Mouse (Mus musculus): ENCODE results near the gene Proz.

DNA sequence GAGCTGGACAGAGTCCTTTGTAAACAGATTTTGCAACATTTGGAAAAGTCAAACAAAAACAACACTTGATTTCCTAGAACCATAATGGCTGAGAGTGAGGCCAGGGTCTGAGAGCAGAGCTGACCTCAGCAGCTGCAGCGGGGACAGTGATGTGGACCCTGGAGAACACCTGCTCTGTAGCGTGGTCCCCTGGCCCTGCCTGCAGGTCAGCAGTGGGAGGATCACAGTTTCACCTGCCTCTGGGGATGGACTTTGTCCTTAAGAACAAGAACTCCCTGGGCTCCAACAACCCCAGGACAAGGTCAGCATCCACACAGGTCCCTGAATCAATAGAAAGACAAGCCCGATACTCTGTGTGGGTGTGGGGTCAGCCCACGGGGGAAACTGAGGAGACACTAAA, 3.4 kb upstream of the Proz start:
- TF ChIP-seq CTCF (IDR thresholded peaks at IDR 0.05; ENCODE audit: insufficient read depth, low read length) (no peak), POLR2A (IDR thresholded peaks at IDR 0.05; ENCODE audit: borderline replicate concordance, extremely low read depth, low read depth, low read length) (no peak)
